Mouse (Mus musculus) lung, adult 18-20 months (tissue): ENCODE measurements around the gene Nes.

Experiments used
- DNase-seq, 2 experiments: peaks; one replicate each; pipeline ENCODE4 v3.0.0; 2022; ENCODE audit warnings: mixed read lengths in 2 of 2

The Nes gene

GRCm38 (mm10) chr3:87951946-87952345 lies 18.9 kb upstream of the Nes start:
- no peak for DNase-seq

- DNase-seq, result no peak
Observed at GRCm38 (mm10) chr3:87952440-87952839, 18.4 kb upstream of the Nes start.

- no peak for DNase-seq
Observed at GRCm38 (mm10) chr3:87958056-87958455, 12.8 kb upstream of the Nes start.

GRCm38 (mm10) chr3:87958476-87958875 lies 12.4 kb upstream of the Nes start:
- no peak for DNase-seq

- no peak for DNase-seq
Observed at GRCm38 (mm10) chr3:87958967-87959366, 11.9 kb upstream of the Nes start.

GRCm38 (mm10) chr3:87959371-87959770 lies 11.5 kb upstream of the Nes start:
- DNase-seq, result no peak

- no peak for DNase-seq
Observed at GRCm38 (mm10) chr3:87960191-87960585, 10.7 kb upstream of the Nes start.

- peak; percentile 87 to 91 for DNase-seq
Observed at GRCm38 (mm10) chr3:87960586-87961191, 10.2 kb upstream of the Nes start.

GRCm38 (mm10) chr3:87970184-87970938 lies 517 bp upstream of the Nes start:
- peak; percentile 40 to 62 for DNase-seq

GRCm38 (mm10) chr3:87971489-87972202 lies 768 bp downstream of the Nes start:
- no peak for DNase-seq

GRCm38 (mm10) chr3:87972203-87972664 lies 1.4 kb downstream of the Nes start:
- DNase-seq, result no peak

GRCm38 (mm10) chr3:87972776-87973175 lies 1.9 kb downstream of the Nes start:
- no peak for DNase-seq

- DNase-seq, result no peak
Observed at GRCm38 (mm10) chr3:87973593-87974380, 2.9 kb downstream of the Nes start.

GRCm38 (mm10) chr3:87974381-87974987 lies 3.6 kb downstream of the Nes start:
- peak in 1 of 2 experiments; percentile 52 for DNase-seq

GRCm38 (mm10) chr3:87979493-87979892 lies 8.6 kb downstream of the Nes start:
- DNase-seq, result no peak

GRCm38 (mm10) chr3:87980085-87980484 lies 9.2 kb downstream of the Nes start:
- DNase-seq, result no peak

GRCm38 (mm10) chr3:87980728-87981127 lies 9.8 kb downstream of the Nes start:
- no peak for DNase-seq

GRCm38 (mm10) chr3:87981214-87981760 lies 10.4 kb downstream of the Nes start:
- peak in 1 of 2 experiments; percentile 56 for DNase-seq

- DNase-seq, result peak; percentile 65 to 80
Observed at GRCm38 (mm10) chr3:87981894-87982835, 11.3 kb downstream of the Nes start.

GRCm38 (mm10) chr3:87982836-87983601 lies 12.1 kb downstream of the Nes start:
- DNase-seq, result peak; percentile 83 to 86
